Mouse (Mus musculus) embryonic facial prominence, embryonic 11.5 days (tissue): ENCODE data around the gene Erfe. TPM values are rescaled to one million over a fixed set of nuclear protein-coding genes. Genes with fewer than 3 reads are reported as not detected.

Source experiments
- ATAC-seq: fragments of 200-750 bp; cut with Nextera tagmentation; replicated peaks from 2 replicates; pipeline ENCODE4 v1.8.0; 2017; ENCODE audit warnings: low read depth; ENCODE audit not compliant: insufficient number of reproducible peaks, low FRiP score, low TSS enrichment
- DNase-seq: peaks from one replicate; pipeline ENCODE4 v3.0.0-alpha.2; 2015; ENCODE audit warnings: low spot score
- H3K27ac ChIP-seq: fragments of 300-500 bp; sonication (generic); replicated peaks from 2 replicates; pipeline ENCODE4 v1.5.1; 2014; ENCODE audit warnings: mild to moderate bottlenecking, low read depth, low read length, control low read depth
- H3K27me3 ChIP-seq: fragments of 300-500 bp; sonication (generic); 2 replicates; pipeline ENCODE4 v1.6.1; 2014; ENCODE audit warnings: mild to moderate bottlenecking, low read length, moderate library complexity, mixed read lengths; ENCODE audit not compliant: control insufficient read depth, insufficient read depth
- H3K36me3 ChIP-seq: fragments of 300-500 bp; sonication (generic); replicated peaks from 2 replicates; pipeline ENCODE4 v1.6.1; 2014; ENCODE audit warnings: low read depth, mild to moderate bottlenecking, low read length, moderate library complexity, mixed read lengths; ENCODE audit not compliant: control insufficient read depth, insufficient read depth
- H3K4me1 ChIP-seq: fragments of 300-500 bp; sonication (generic); 2 replicates; pipeline ENCODE4 v1.6.1; 2014; ENCODE audit warnings: low read length, mixed read lengths; ENCODE audit not compliant: control insufficient read depth, insufficient read depth
- H3K4me2 ChIP-seq: fragments of 300-500 bp; sonication (generic); 2 replicates; pipeline ENCODE4 v1.6.1; 2014; ENCODE audit warnings: low read depth, mild to moderate bottlenecking, control low read depth, low read length, moderate library complexity
- H3K4me3 ChIP-seq: fragments of 300-500 bp; sonication (generic); 2 replicates; pipeline ENCODE4 v1.5.1; 2014; ENCODE audit warnings: low read depth, low read length, control low read depth
- H3K9ac ChIP-seq: fragments of 300-500 bp; sonication (generic); replicated peaks from 2 replicates; pipeline ENCODE4 v1.6.1; 2014; ENCODE audit warnings: mild to moderate bottlenecking, control low read depth, low read length
- H3K9me3 ChIP-seq: fragments of 300-500 bp; sonication (generic); replicated peaks from 2 replicates; pipeline ENCODE4 v1.6.1; 2016; ENCODE audit warnings: mild to moderate bottlenecking, low read length, inconsistent platforms, mixed read lengths; ENCODE audit not compliant: control insufficient read depth
- WGBS: fragments of 180-500 bp; shearing (Covaris S2); extraction: QIAGEN DNeasy Blood & Tissue Kit; methylation state at CpG from one replicate; pipeline ENCODE4 v1.1.7; 2014; 5-methylcytosine and 5-hydroxymethylcytosine counted together
- polyA plus RNA-seq: library from polyadenylated mRNA; unstranded; fragments of >200 nt; fragmentation: Nextera tagmentation; extraction: Ambion mirVana; gene quantifications from 2 replicates; pipeline ENCODE4 v1.2.1, GENCODE M21; 2014

Erfe gene
- polyA plus RNA-seq, 1 experiment from 2014 or later: 1.3 TPM

GRCm38 (mm10) chr1:91381091-91381471 is 14.9 kb downstream of the Erfe start:
- Histone ChIP-seq H3K4me1 (no peaks in the 10 kb centered on the region), H3K36me3 (peaks cover 16% of the 10 kb centered on the region), H3K27ac (no peak overlapping the region), H3K4me2 (no peak overlapping the region), H3K9ac (no peak overlapping the region), H3K4me3 (no peak overlapping the region), H3K9me3 (no peaks in the 10 kb centered on the region), H3K27me3 (no peaks in the 10 kb centered on the region)
- DNase-seq: no peak
- WGBS: 95% methylated on average over 4 of the region's 4 CpGs
- ATAC-seq: no peak

- Histone ChIP-seq H3K27me3 (no peaks in the 10 kb centered on the region), H3K9ac (no peak overlapping the region), H3K36me3 (peaks cover 3% of the 10 kb centered on the region), H3K4me1 (no peaks in the 10 kb centered on the region), H3K4me3 (no peak overlapping the region), H3K9me3 (no peaks in the 10 kb centered on the region), H3K27ac (no peak overlapping the region), H3K4me2 (no peak overlapping the region)
- DNase-seq (no peak), ATAC-seq (no peak)
- 96% methylated on average over 5 of the region's 5 CpGs for WGBS
These were observed 24.1 kb downstream of the Erfe start for GRCm38 (mm10) chr1:91390369-91390768.

- Histone ChIP-seq H3K9ac (peak overlapping the region; percentile 94), H3K27me3 (no peaks in the 10 kb centered on the region), H3K4me1 (no peaks in the 10 kb centered on the region), H3K4me2 (peak overlapping the region; percentile 79), H3K9me3 (no peaks in the 10 kb centered on the region), H3K4me3 (peak overlapping the region; percentile 54), H3K36me3 (no peaks in the 10 kb centered on the region), H3K27ac (no peak overlapping the region; the same call in 1 of the 2 replicates)
- no peak for DNase-seq
- WGBS: 0% methylated on average over 12 of the region's 12 CpGs
- ATAC-seq: no peak
These were observed 31.7 kb downstream of the Erfe start for GRCm38 (mm10) chr1:91397927-91398259.

GRCm38 (mm10) chr1:91398260-91399062 is 32.2 kb downstream of the Erfe start, which contains the start of gene Ilkap:
TSS of gene Ilkap (minus strand) at chr1:91398815.
- ATAC-seq: peak; percentile 94
- no peaks in the 10 kb centered on the region for H3K36me3 ChIP-seq
- no peaks in the 10 kb centered on the region for H3K27me3 ChIP-seq
- WGBS: under 1% methylated on average over 78 of the region's 91 CpGs
- peak; percentile 91 for DNase-seq
- H3K4me1 ChIP-seq: no peaks in the 10 kb centered on the region
- H3K9me3 ChIP-seq: no peaks in the 10 kb centered on the region
- H3K4me2 ChIP-seq: peak within 1 kb of the TSS; percentile 79
- H3K9ac ChIP-seq: peak within 1 kb of the TSS; percentile 94
- peak within 1 kb of the TSS; percentile 77 for H3K27ac ChIP-seq
- peak within 1 kb of the TSS; percentile 54 for H3K4me3 ChIP-seq

GRCm38 (mm10) chr1:91404976-91405375 is 38.7 kb downstream of the Erfe start:
- H3K4me3 ChIP-seq: no peak overlapping the region
- DNase-seq (no peak), ATAC-seq (no peak)
- no peaks in the 10 kb centered on the region for H3K4me1 ChIP-seq
- H3K9me3 ChIP-seq: no peaks in the 10 kb centered on the region
- H3K4me2 ChIP-seq: no peak overlapping the region
- WGBS: 28% methylated on average over 1 of the region's 1 CpGs
- no peak overlapping the region for H3K27ac ChIP-seq
- H3K9ac ChIP-seq: no peak overlapping the region
- no peaks in the 10 kb centered on the region for H3K27me3 ChIP-seq
- no peaks in the 10 kb centered on the region for H3K36me3 ChIP-seq

- no peak overlapping the region for H3K4me2 ChIP-seq
- H3K4me1 ChIP-seq: no peaks in the 10 kb centered on the region
- H3K27me3 ChIP-seq: no peaks in the 10 kb centered on the region
- no peak overlapping the region for H3K9ac ChIP-seq
- ATAC-seq (no peak), DNase-seq (no peak)
- no peak overlapping the region for H3K27ac ChIP-seq
- no peak overlapping the region for H3K4me3 ChIP-seq
- no peaks in the 10 kb centered on the region for H3K36me3 ChIP-seq
- no peaks in the 10 kb centered on the region for H3K9me3 ChIP-seq
- WGBS: 62% methylated on average over 23 of the region's 23 CpGs
These were observed 39.4 kb downstream of the Erfe start for GRCm38 (mm10) chr1:91405406-91406169.

- no peak overlapping the region for H3K27ac ChIP-seq
- H3K4me1 ChIP-seq: peaks cover 4% of the 10 kb centered on the region; the same call in 1 of the 2 replicates
- DNase-seq (no peak), ATAC-seq (no peak)
- H3K4me3 ChIP-seq: no peak overlapping the region
- no peaks in the 10 kb centered on the region for H3K9me3 ChIP-seq
- 86% methylated on average over 4 of the region's 4 CpGs for WGBS
- no peaks in the 10 kb centered on the region; the same call in 1 of the 2 replicates for H3K36me3 ChIP-seq
- H3K9ac ChIP-seq: no peak overlapping the region
- H3K4me2 ChIP-seq: no peak overlapping the region
- no peaks in the 10 kb centered on the region for H3K27me3 ChIP-seq
These were observed 41.6 kb downstream of the Erfe start for GRCm38 (mm10) chr1:91407819-91408218.
